Mouse (Mus musculus) intestine, postnatal 0 days (tissue): ENCODE results near the gene Arhgap6. TPM values are rescaled to one million over a fixed set of nuclear protein-coding genes. Genes with fewer than 3 reads are reported as not detected.

Experiments used
- ATAC-seq: fragments of 200-750 bp; cut with Nextera tagmentation; 2 replicates; pipeline ENCODE4 v1.8.0; 2017; ENCODE audit warnings: mild to moderate bottlenecking, moderate TSS enrichment, moderate library complexity
- H3K27ac ChIP-seq: fragments of 300-500 bp; sonication (generic); 2 replicates; pipeline ENCODE4 v1.5.1; 2014; ENCODE audit warnings: mild to moderate bottlenecking, low read depth, low read length, moderate library complexity
- H3K27me3 ChIP-seq: fragments of 300-500 bp; sonication (generic); replicated peaks from 2 replicates; pipeline ENCODE4 v1.6.1; 2014; ENCODE audit warnings: low read length, mixed read lengths; ENCODE audit not compliant: control insufficient read depth, insufficient read depth
- H3K36me3 ChIP-seq: fragments of 300-500 bp; sonication (generic); 2 replicates; pipeline ENCODE4 v1.6.1; 2014; ENCODE audit warnings: mild to moderate bottlenecking, moderate library complexity; ENCODE audit not compliant: control insufficient read depth, insufficient read depth
- H3K4me1 ChIP-seq: fragments of 300-500 bp; sonication (generic); replicated peaks from 2 replicates; pipeline ENCODE4 v1.6.1; 2014; ENCODE audit warnings: antibody characterized with exemption, low read length, mixed read lengths; ENCODE audit not compliant: control insufficient read depth, insufficient read depth
- H3K4me2 ChIP-seq: fragments of 300-500 bp; sonication (generic); replicated peaks from 2 replicates; pipeline ENCODE4 v1.6.1; 2014; ENCODE audit warnings: low read depth, mild to moderate bottlenecking, moderate library complexity
- H3K4me3 ChIP-seq: fragments of 300-500 bp; sonication (generic); 2 replicates; pipeline ENCODE4 v1.5.1; 2014; ENCODE audit warnings: low read depth, low read length
- H3K9ac ChIP-seq: fragments of 300-500 bp; sonication (generic); 2 replicates; pipeline ENCODE4 v1.6.1; 2014; ENCODE audit warnings: mild to moderate bottlenecking, low read depth, low read length
- H3K9me3 ChIP-seq: fragments of 300-500 bp; sonication (generic); 2 replicates; pipeline ENCODE4 v1.6.1; 2016; ENCODE audit warnings: mixed run types; ENCODE audit not compliant: control insufficient read depth
- CTCF ChIP-seq: sonication (generic); IDR thresholded peaks from 2 replicates; pipeline ENCODE4 v1.5.1; 2016; ENCODE audit warnings: low read depth, mild to moderate bottlenecking, control low read depth, antibody characterized with exemption, moderate library complexity
- WGBS: fragments of 180-500 bp; shearing (Covaris S2); extraction: QIAGEN DNeasy Blood & Tissue Kit; methylation state at CpG from one replicate; pipeline ENCODE4 v1.1.7; 2014; 5-methylcytosine and 5-hydroxymethylcytosine counted together
- polyA plus RNA-seq: library from polyadenylated mRNA; unstranded; fragments of >200 nt; fragmentation: Nextera tagmentation; extraction: Ambion mirVana; gene quantifications from 2 replicates; pipeline ENCODE4 v1.2.1, GENCODE M21; 2015

Arhgap6 gene
- polyA plus RNA-seq, 1 experiment from 2014 or later: 5.9 TPM

DNA sequence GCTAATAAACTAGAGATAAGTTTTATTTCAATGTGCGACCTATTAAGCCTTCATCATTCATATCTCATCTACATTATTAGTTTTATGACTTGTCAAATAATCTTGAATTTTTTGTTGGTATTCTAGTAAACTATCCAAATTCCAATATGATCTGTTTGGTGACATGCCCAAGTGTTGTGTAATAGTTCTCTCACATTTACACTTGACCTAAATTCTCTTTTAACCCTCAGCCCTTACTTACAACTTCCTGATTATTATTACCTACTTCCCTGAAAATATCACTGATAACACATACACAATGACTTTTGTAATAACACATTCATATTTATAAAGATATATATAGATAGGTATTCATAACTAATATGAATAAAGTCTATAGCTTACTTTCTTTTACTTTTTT is 461.0 kb downstream of the Arhgap6 start:
- H3K4me2 ChIP-seq: no peak overlapping the region
- no peak overlapping the region for H3K27ac ChIP-seq
- no peaks in the 10 kb centered on the region for H3K9me3 ChIP-seq
- WGBS: 61% methylated on average over 1 of the region's 1 CpGs
- H3K36me3 ChIP-seq: no peaks in the 10 kb centered on the region
- TF ChIP-seq CTCF: no peak
- ATAC-seq: no peak
- H3K4me1 ChIP-seq: no peaks in the 10 kb centered on the region
- H3K27me3 ChIP-seq: no peaks in the 10 kb centered on the region
- no peak overlapping the region for H3K4me3 ChIP-seq
- H3K9ac ChIP-seq: no peak overlapping the region

DNA sequence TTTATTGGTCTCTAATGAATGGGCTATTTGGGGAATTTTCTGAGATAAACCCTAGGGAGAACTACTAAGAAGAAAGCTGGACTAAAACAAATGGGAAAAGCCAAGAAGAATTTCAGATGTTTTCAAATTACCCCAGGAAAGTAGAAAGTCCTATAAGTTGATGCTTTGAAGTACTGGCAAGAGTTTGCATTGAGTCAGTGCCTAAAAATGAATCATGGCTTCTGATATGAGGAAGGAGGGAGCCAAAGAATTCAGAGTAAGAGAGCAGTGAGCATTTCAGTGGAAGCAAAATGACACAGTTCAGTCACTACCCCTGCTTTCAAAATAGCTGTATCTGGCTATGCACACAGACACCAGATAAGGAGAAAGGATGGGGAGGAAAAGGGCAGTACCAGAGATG is 461.8 kb downstream of the Arhgap6 start:
- no peak for ATAC-seq

DNA sequence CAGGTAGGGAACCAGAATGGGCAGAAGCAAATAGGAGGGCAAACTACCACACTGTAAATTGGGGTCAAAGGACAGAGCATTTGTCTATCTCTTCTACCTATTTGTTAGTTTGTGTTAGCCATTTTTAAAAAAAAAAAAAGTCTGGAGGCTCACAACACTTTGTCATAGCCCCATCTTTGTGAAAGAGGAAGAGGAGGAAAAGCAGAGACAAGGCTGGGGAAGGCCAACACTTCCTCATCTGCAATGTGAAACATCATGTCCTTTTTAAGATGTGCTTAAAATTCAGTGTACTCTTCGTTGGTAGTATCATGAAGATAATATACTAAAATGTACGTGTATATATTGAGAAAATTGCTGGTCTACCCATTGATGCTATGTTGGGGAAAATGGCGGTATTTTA is 466.1 kb downstream of the Arhgap6 start:
- H3K27ac ChIP-seq: no peak overlapping the region
- WGBS: 79% methylated on average over 3 of the region's 3 CpGs
- H3K9me3 ChIP-seq: no peaks in the 10 kb centered on the region
- ATAC-seq: no peak
- H3K9ac ChIP-seq: no peak overlapping the region
- H3K27me3 ChIP-seq: no peaks in the 10 kb centered on the region; the same call in 1 of the 2 replicates
- no peaks in the 10 kb centered on the region for H3K4me1 ChIP-seq
- H3K36me3 ChIP-seq: no peaks in the 10 kb centered on the region
- no peak overlapping the region for H3K4me2 ChIP-seq
- H3K4me3 ChIP-seq: no peak overlapping the region
- no peak for TF ChIP-seq CTCF

More for the DNA sequence above, 461.8 kb downstream of the Arhgap6 start:
- H3K27me3 ChIP-seq: no peaks in the 10 kb centered on the region
- no peaks in the 10 kb centered on the region for H3K36me3 ChIP-seq
- H3K4me1 ChIP-seq: no peaks in the 10 kb centered on the region
- H3K27ac ChIP-seq: no peak overlapping the region
- H3K4me3 ChIP-seq: no peak overlapping the region
- H3K4me2 ChIP-seq: no peak overlapping the region
- H3K9me3 ChIP-seq: no peaks in the 10 kb centered on the region
- no peak overlapping the region for H3K9ac ChIP-seq
- TF ChIP-seq CTCF: no peak

DNA sequence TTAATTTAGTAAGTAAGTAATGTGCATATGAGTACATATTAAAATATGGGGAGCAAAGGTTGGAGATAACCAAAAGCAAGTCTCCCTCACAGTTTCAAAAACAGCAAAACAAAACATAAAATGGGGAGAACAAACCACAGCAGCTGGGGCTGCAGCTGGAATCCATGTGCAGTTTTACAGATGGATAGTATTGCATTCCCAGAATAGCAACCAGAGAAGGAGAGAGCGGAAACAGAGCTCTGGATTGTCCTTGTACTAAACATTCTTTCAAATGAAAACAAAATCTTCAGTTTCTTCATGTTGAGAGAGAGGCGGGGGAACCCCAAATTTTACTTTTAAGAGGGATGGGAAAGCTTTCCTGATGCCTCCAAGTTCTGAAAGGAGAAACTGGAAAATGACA is 467.3 kb downstream of the Arhgap6 start:
- no peak for ATAC-seq
- Histone ChIP-seq H3K4me2 (no peak overlapping the region), H3K36me3 (no peaks in the 10 kb centered on the region), H3K9ac (no peak overlapping the region), H3K4me1 (no peaks in the 10 kb centered on the region), H3K9me3 (no peaks in the 10 kb centered on the region), H3K27me3 (no peaks in the 10 kb centered on the region; the same call in 1 of the 2 replicates), H3K27ac (no peak overlapping the region), H3K4me3 (no peak overlapping the region)
- TF ChIP-seq CTCF: no peak
- WGBS: 68% methylated on average over 2 of the region's 2 CpGs

DNA sequence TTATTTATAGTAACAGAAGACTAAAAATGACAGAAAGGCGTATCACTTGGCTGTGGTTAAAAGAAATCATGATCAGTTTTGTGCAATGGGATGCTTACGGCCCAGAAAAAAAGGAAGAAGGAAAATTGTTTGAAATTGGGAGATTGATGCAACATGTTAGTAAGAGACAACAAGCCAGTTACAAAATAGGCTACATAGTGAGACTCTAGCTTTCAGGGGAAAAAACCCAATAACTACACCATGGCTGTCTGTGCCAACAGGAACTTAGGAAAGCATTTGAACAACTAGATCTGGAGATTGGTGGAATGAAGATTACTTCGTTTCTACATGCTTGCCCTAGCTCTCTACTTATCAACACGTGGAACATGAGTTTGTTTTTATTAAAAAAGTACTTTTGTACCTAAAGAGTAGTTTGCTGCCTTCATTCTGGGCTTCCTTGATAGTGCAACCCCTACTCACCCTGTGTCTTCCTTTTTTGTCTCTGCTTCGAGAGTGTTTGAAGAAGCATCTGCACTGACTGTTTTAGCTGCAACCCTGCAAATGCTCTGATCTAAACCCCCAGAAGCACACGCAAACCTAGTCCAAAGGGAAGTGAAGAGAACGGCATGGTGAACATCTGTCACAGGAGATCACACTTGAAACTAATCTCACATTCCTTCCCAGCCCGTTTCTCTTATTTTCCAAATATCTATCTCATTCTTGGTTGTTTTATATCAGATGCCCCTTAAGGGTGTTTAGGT is 468.7 kb downstream of the Arhgap6 start:
- H3K9ac ChIP-seq: no peak overlapping the region
- H3K27me3 ChIP-seq: no peaks in the 10 kb centered on the region; the same call in 1 of the 2 replicates
- H3K4me1 ChIP-seq: no peaks in the 10 kb centered on the region
- no peak for ATAC-seq
- 66% methylated on average over 8 of the region's 8 CpGs for WGBS
- no peak for TF ChIP-seq CTCF
- no peak overlapping the region for H3K27ac ChIP-seq
- no peak overlapping the region for H3K4me3 ChIP-seq
- no peaks in the 10 kb centered on the region for H3K36me3 ChIP-seq
- no peaks in the 10 kb centered on the region for H3K9me3 ChIP-seq
- H3K4me2 ChIP-seq: no peak overlapping the region

DNA sequence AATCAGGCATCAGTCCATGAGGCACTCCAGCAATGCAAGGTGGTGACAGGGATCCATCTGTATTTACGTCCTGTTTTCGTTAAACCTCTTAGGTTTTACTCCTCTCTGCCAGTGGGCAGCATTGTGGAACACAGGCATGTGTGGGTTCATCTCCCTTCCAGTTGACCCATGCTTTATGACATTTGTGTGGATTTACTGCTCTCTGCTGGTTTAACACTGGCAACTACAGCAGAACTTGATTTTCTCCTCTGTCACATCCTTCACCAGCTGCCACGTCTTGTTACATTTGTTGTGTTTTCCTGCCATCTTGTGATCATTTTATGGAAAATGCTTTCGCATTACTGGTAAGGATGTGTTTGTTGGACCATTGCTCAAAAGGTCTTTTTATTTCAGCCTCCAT is 504.7 kb downstream of the Arhgap6 start:
- peak; percentile 74 for TF ChIP-seq CTCF
- no peaks in the 10 kb centered on the region for H3K36me3 ChIP-seq
- no peak overlapping the region for H3K4me2 ChIP-seq
- WGBS: 66% methylated on average over 4 of the region's 4 CpGs
- no peak overlapping the region for H3K27ac ChIP-seq
- no peak overlapping the region for H3K4me3 ChIP-seq
- H3K9me3 ChIP-seq: no peaks in the 10 kb centered on the region
- H3K27me3 ChIP-seq: no peaks in the 10 kb centered on the region
- no peak overlapping the region for H3K9ac ChIP-seq
- H3K4me1 ChIP-seq: no peaks in the 10 kb centered on the region
- no peak for ATAC-seq
